Mouse (Mus musculus) forebrain, postnatal 0 days (tissue): Measurements from ENCODE around the gene Nudt3. TPM values are rescaled to one million over a fixed set of nuclear protein-coding genes. Genes with fewer than 3 reads are reported as not detected.
"Not testable (repeated sequence)": the region's sequence is repeated elsewhere in the genome, so short reads cannot be mapped to it uniquely, and the experiment has no call there.

Source experiments
- ATAC-seq: fragments of 200-750 bp; cut with Nextera tagmentation; 2 replicates; pipeline ENCODE4 v1.8.0; 2017; ENCODE audit warnings: mild to moderate bottlenecking, moderate library complexity
- DNase-seq: peaks from one replicate; pipeline ENCODE4 v3.0.0-alpha.2; 2015
- H3K27ac ChIP-seq: fragments of 300-500 bp; sonication (generic); 2 replicates; pipeline ENCODE4 v1.5.1; 2014; ENCODE audit warnings: low read depth, mild to moderate bottlenecking, antibody characterized with exemption, low read length, moderate library complexity, mixed read lengths
- H3K27me3 ChIP-seq: fragments of 300-500 bp; sonication (generic); 2 replicates; pipeline ENCODE4 v1.6.1; 2014; ENCODE audit warnings: mild to moderate bottlenecking, low read length, mixed read lengths; ENCODE audit not compliant: insufficient read depth
- H3K36me3 ChIP-seq: fragments of 300-500 bp; sonication (generic); 2 replicates; pipeline ENCODE4 v1.6.1; 2014; ENCODE audit warnings: mild to moderate bottlenecking, moderate library complexity; ENCODE audit not compliant: insufficient read depth
- H3K4me1 ChIP-seq: fragments of 300-500 bp; sonication (generic); 2 replicates; pipeline ENCODE4 v1.6.1; 2014; ENCODE audit warnings: antibody characterized with exemption; ENCODE audit not compliant: insufficient read depth
- H3K4me2 ChIP-seq: fragments of 300-500 bp; sonication (generic); 2 replicates; pipeline ENCODE4 v1.6.1; 2014; ENCODE audit warnings: low read depth, mild to moderate bottlenecking, moderate library complexity
- H3K4me3 ChIP-seq: fragments of 300-500 bp; sonication (generic); 2 replicates; pipeline ENCODE4 v1.5.1; 2014; ENCODE audit warnings: low read depth, low read length, mixed read lengths
- H3K9ac ChIP-seq: fragments of 300-500 bp; sonication (generic); 2 replicates; pipeline ENCODE4 v1.6.1; 2014; ENCODE audit warnings: mild to moderate bottlenecking
- H3K9me3 ChIP-seq: fragments of 300-500 bp; sonication (generic); 2 replicates; pipeline ENCODE4 v1.6.1; 2016; ENCODE audit warnings: low read length
- CTCF ChIP-seq: sonication (generic); IDR thresholded peaks from 2 replicates; pipeline ENCODE4 v1.5.1; 2016; ENCODE audit warnings: antibody characterized with exemption, control low read depth, low read depth
- WGBS: fragments of 180-500 bp; shearing (Covaris S2); extraction: QIAGEN DNeasy Blood & Tissue Kit; methylation state at CpG from one replicate; pipeline ENCODE4 v1.1.7; 2014; 5-methylcytosine and 5-hydroxymethylcytosine counted together
- polyA plus RNA-seq: library from polyadenylated mRNA; unstranded; fragments of >200 nt; fragmentation: Nextera tagmentation; extraction: Ambion mirVana; gene quantifications from 2 replicates; pipeline ENCODE4 v1.2.1, GENCODE M21; 2015
- total RNA-seq: library from RNA; depleted of rRNA; stranded (reverse); fragments of >200 nt; gene quantifications from 2 replicates; pipeline ENCODE4 v1.2.3, GENCODE M21; 2014

Gene Nudt3
- total and polyA plus RNA-seq, 2 experiments from 2014 or later = 249 to 329 TPM

GRCm38 (mm10) chr17:27644572-27644971, 21.3 kb upstream of the Nudt3 start:
- H3K27ac ChIP-seq = no peak overlapping the region
- ATAC-seq (no peak), DNase-seq (no peak)
- H3K4me1 ChIP-seq = peaks cover 12% of the 10 kb centered on the region; the same call in 1 of the 2 replicates
- no peak overlapping the region for H3K4me2 ChIP-seq
- 39% methylated on average over 2 of the region's 2 CpGs for WGBS
- TF ChIP-seq CTCF = peak; percentile 40; the same call in 1 of the 2 replicates
- H3K9me3 ChIP-seq = no peaks in the 10 kb centered on the region
- H3K4me3 ChIP-seq = no peak overlapping the region
- H3K27me3 ChIP-seq = no peaks in the 10 kb centered on the region
- H3K9ac ChIP-seq = no peak overlapping the region
- no peaks in the 10 kb centered on the region for H3K36me3 ChIP-seq

- TF ChIP-seq CTCF = no peak
- Histone ChIP-seq H3K9ac (no peak overlapping the region), H3K36me3 (no peaks in the 10 kb centered on the region), H3K4me2 (no peak overlapping the region), H3K4me3 (no peak overlapping the region), H3K27me3 (no peaks in the 10 kb centered on the region), H3K27ac (no peak overlapping the region), H3K9me3 (no peaks in the 10 kb centered on the region), H3K4me1 (peaks cover 12% of the 10 kb centered on the region; the same call in 1 of the 2 replicates)
- DNase-seq (no peak), ATAC-seq (no peak)
- WGBS = 86% methylated on average over 9 of the region's 9 CpGs
Measured at GRCm38 (mm10) chr17:27643756-27644155, 20.5 kb upstream of the Nudt3 start.

- Histone ChIP-seq H3K4me3 (no peak overlapping the region), H3K4me2 (0 out of 2 replicates have a peak overlapping the region, but pooled peaks have one; percentile 7), H3K9ac (peak overlapping the region; percentile 28; the same call in 1 of the 2 replicates), H3K27ac (peak overlapping the region; percentile 72), H3K9me3 (no peaks in the 10 kb centered on the region), H3K4me1 (peaks cover 12% of the 10 kb centered on the region; the same call in 1 of the 2 replicates), H3K36me3 (no peaks in the 10 kb centered on the region), H3K27me3 (no peaks in the 10 kb centered on the region)
- DNase-seq = peak; percentile 60
- 35% methylated on average over 6 of the region's 6 CpGs for WGBS
- ATAC-seq = peak; percentile 40; the same call in 1 of the 2 replicates
- no peak for TF ChIP-seq CTCF
Measured at GRCm38 (mm10) chr17:27643101-27643500, 19.8 kb upstream of the Nudt3 start.

GRCm38 (mm10) chr17:27642491-27643062, 19.3 kb upstream of the Nudt3 start:
- Histone ChIP-seq H3K4me1 (peaks cover 12% of the 10 kb centered on the region; the same call in 1 of the 2 replicates), H3K27me3 (no peaks in the 10 kb centered on the region), H3K9me3 (no peaks in the 10 kb centered on the region), H3K9ac (peak overlapping the region; percentile 28; the same call in 1 of the 2 replicates), H3K27ac (peak overlapping the region; percentile 72), H3K4me2 (0 out of 2 replicates have a peak overlapping the region, but pooled peaks have one; percentile 7), H3K36me3 (no peaks in the 10 kb centered on the region), H3K4me3 (no peak overlapping the region)
- DNase-seq = peak; percentile 81
- WGBS = 13% methylated on average over 12 of the region's 12 CpGs
- TF ChIP-seq CTCF = no peak
- peak; percentile 85 for ATAC-seq

GRCm38 (mm10) chr17:27639851-27640250, 16.6 kb upstream of the Nudt3 start:
- H3K4me3 ChIP-seq = not testable (repeated sequence)
- 89% methylated on average over 6 of the region's 6 CpGs for WGBS

GRCm38 (mm10) chr17:27638921-27639332, 15.6 kb upstream of the Nudt3 start:
- H3K27ac ChIP-seq = no peak overlapping the region
- TF ChIP-seq CTCF = no peak; the same call in 1 of the 2 replicates
- ATAC-seq = no peak
- H3K9ac ChIP-seq = no peak overlapping the region
- no peaks in the 10 kb centered on the region for H3K9me3 ChIP-seq
- H3K27me3 ChIP-seq = no peaks in the 10 kb centered on the region
- peaks cover 12% of the 10 kb centered on the region; the same call in 1 of the 2 replicates for H3K4me1 ChIP-seq
- WGBS = 71% methylated on average over 20 of the region's 20 CpGs
- H3K4me2 ChIP-seq = no peak overlapping the region
- no peaks in the 10 kb centered on the region for H3K36me3 ChIP-seq
- no peak for DNase-seq
- no peak overlapping the region for H3K4me3 ChIP-seq

More at GRCm38 (mm10) chr17:27639851-27640250, 16.6 kb upstream of the Nudt3 start:
- not testable (repeated sequence) for ATAC-seq, H3K9me3 ChIP-seq, H3K4me2 ChIP-seq, H3K27ac ChIP-seq, H3K36me3 ChIP-seq, H3K27me3 ChIP-seq, DNase-seq, H3K9ac ChIP-seq
- H3K4me1 ChIP-seq = peaks cover 12% of the 10 kb centered on the region; the same call in 1 of the 2 replicates

- Histone ChIP-seq H3K4me3 (no peak overlapping the region), H3K27me3 (no peaks in the 10 kb centered on the region), H3K27ac (no peak overlapping the region), H3K9me3 (no peaks in the 10 kb centered on the region), H3K4me2 (no peak overlapping the region), H3K36me3 (peaks cover 8% of the 10 kb centered on the region; the same call in 1 of the 2 replicates), H3K9ac (no peak overlapping the region), H3K4me1 (peaks cover 6% of the 10 kb centered on the region; the same call in 1 of the 2 replicates)
- 64% methylated on average over 9 of the region's 9 CpGs for WGBS
- ATAC-seq = no peak
- no peak for DNase-seq
- no peak for TF ChIP-seq CTCF
Measured at GRCm38 (mm10) chr17:27637333-27637732, 14.0 kb upstream of the Nudt3 start.
